In the genomic region with DNA sequence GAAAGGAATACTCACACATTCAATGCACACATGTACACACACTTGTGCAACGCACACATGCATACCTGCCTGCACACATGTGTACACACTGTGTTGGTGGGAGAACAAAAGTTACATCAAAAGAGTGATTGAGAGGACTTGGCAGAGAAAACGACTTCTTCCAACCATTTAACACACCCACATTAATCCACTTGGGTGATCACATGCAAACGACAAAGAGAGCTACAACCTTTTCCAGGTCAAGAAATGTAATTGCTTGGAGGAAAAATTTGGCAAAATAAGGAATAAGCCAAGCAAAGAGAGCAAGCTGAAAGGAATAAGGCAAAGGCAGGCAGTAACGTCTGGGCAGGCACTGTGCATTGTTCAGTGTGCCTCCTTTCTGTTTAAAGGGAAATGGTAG, we compare ENCODE assay signal across 28 mouse cellular contexts.
A peak's percentile ranks its signal among the peaks of the same experiment; 100 is the strongest.
DNase-seq lines count a peak whose midpoint lies in the region; ATAC-seq lines count a peak whose summit lies in the region.
"Had no signal": no experiment of that assay in that cellular context is flagged by ENCODE, and none has a peak within 500 bp of the region (broad histone marks: within the 10 kb centered on the region; RNA-seq: fewer than 3 reads in every experiment).

No protein-coding gene starts in this region.

- WGBS in forebrain, embryonic 11.5 days = 10% methylated on average over 4 of the region's 4 CpGs
- 7% methylated on average over 4 of the region's 4 CpGs for WGBS in forebrain, embryonic 15.5 days
- 8% methylated on average over 4 of the region's 4 CpGs for WGBS in forebrain, embryonic 12.5 days
- 6% methylated on average over 4 of the region's 4 CpGs for whole genome bisulfite sequencing in forebrain, embryonic 14.5 days

- H3K27me3 ChIP-seq in forebrain, embryonic 11.5 days (ENCODE audit: control insufficient read depth, insufficient read depth, low read length) = peaks cover 11% of the 10 kb centered on the region
- peaks cover 9% of the 10 kb centered on the region; the same call in 1 of the 2 replicates for H3K27me3 ChIP-seq in forebrain, embryonic 15.5 days
- peaks cover 36% of the 10 kb centered on the region for H3K27me3 ChIP-seq in forebrain, embryonic 12.5 days
- no peaks in the 10 kb centered on the region; the same call in 1 of the 2 replicates for H3K27me3 ChIP-seq in forebrain, embryonic 14.5 days (replicated peaks; ENCODE audit: control insufficient read depth, insufficient read depth, low read length)
- H3K27me3 ChIP-seq: embryonic facial prominence, embryonic 15.5 days; heart, embryonic 12.5 days; heart, embryonic 15.5 days; hindbrain, embryonic 13.5 days; intestine, embryonic 15.5 days had no signal

- H3K4me3 ChIP-seq in forebrain, embryonic 11.5 days (ENCODE audit: low read depth, low read length) = no peak overlapping the region
- H3K4me3 ChIP-seq in forebrain, embryonic 15.5 days = no peak overlapping the region
- H3K4me3 ChIP-seq in forebrain, embryonic 12.5 days (replicated peaks) = no peak overlapping the region
- H3K4me3 ChIP-seq in forebrain, embryonic 14.5 days (ENCODE audit: low read depth, low read length) = no peak overlapping the region
- H3K4me3 ChIP-seq: embryonic facial prominence, embryonic 15.5 days; gastrocnemius, adult 2 months; heart, embryonic 12.5 days; heart, embryonic 15.5 days; hindbrain, embryonic 10.5 days; hindbrain, embryonic 13.5 days; intestine, embryonic 15.5 days had no signal

- no peak overlapping the region for H3K27ac ChIP-seq in forebrain, embryonic 11.5 days (ENCODE audit: low read depth, low read length)
- H3K27ac ChIP-seq in forebrain, embryonic 15.5 days (replicated peaks) = no peak overlapping the region
- no peak overlapping the region for H3K27ac ChIP-seq in forebrain, embryonic 12.5 days
- no peak overlapping the region for H3K27ac ChIP-seq in forebrain, embryonic 14.5 days (ENCODE audit: low read depth, low read length)
- H3K27ac ChIP-seq: embryonic facial prominence, embryonic 15.5 days; gastrocnemius, adult 2 months; heart, embryonic 15.5 days; hindbrain, embryonic 10.5 days; hindbrain, embryonic 13.5 days; intestine, embryonic 15.5 days had no signal

- H3K36me3 ChIP-seq in forebrain, embryonic 11.5 days (ENCODE audit: control insufficient read depth, insufficient read depth, low read length) = no peaks in the 10 kb centered on the region
- no peaks in the 10 kb centered on the region for H3K36me3 ChIP-seq in forebrain, embryonic 15.5 days
- no peaks in the 10 kb centered on the region for H3K36me3 ChIP-seq in forebrain, embryonic 12.5 days (replicated peaks)
- H3K36me3 ChIP-seq in forebrain, embryonic 14.5 days (ENCODE audit: control insufficient read depth, insufficient read depth, low read length) = no peaks in the 10 kb centered on the region
- H3K36me3 ChIP-seq: embryonic facial prominence, embryonic 15.5 days; heart, embryonic 12.5 days; heart, embryonic 15.5 days; hindbrain, embryonic 10.5 days; hindbrain, embryonic 13.5 days; intestine, embryonic 15.5 days had no signal

- no peaks in the 10 kb centered on the region for H3K9me3 ChIP-seq in forebrain, embryonic 11.5 days (ENCODE audit: control insufficient read depth, low read length)
- H3K9me3 ChIP-seq in forebrain, embryonic 15.5 days = no peaks in the 10 kb centered on the region
- no peaks in the 10 kb centered on the region for H3K9me3 ChIP-seq in forebrain, embryonic 12.5 days
- H3K9me3 ChIP-seq in forebrain, embryonic 14.5 days (replicated peaks; ENCODE audit: control insufficient read depth, low read length) = no peaks in the 10 kb centered on the region
- H3K9me3 ChIP-seq: embryonic facial prominence, embryonic 15.5 days; heart, embryonic 12.5 days; heart, embryonic 15.5 days; hindbrain, embryonic 10.5 days; hindbrain, embryonic 13.5 days; intestine, embryonic 15.5 days had no signal

- ATAC-seq in forebrain, embryonic 11.5 days (replicated peaks; ENCODE audit: low FRiP score) = 0 out of 2 replicates have a peak, but pooled peaks have one; percentile 8
- no peak; the same call in 1 of the 2 replicates for ATAC-seq in forebrain, embryonic 15.5 days (replicated peaks)
- peak; percentile 37; the same call in 1 of the 2 replicates for ATAC-seq in forebrain, embryonic 12.5 days (ENCODE audit: low FRiP score)
- peak; percentile 46 for ATAC-seq in forebrain, embryonic 14.5 days
- ATAC-seq: CD4-positive, CD25-positive, alpha-beta regulatory T cell, adult 4 months; hindbrain, embryonic 16.5 days; intestine, embryonic 15.5 days had no signal

- no peak overlapping the region for H3K4me2 ChIP-seq in forebrain, embryonic 11.5 days (ENCODE audit: low read depth, low read length, severe bottlenecking)
- H3K4me2 ChIP-seq in forebrain, embryonic 15.5 days (replicated peaks) = no peak overlapping the region
- no peak overlapping the region for H3K4me2 ChIP-seq in forebrain, embryonic 12.5 days
- H3K4me2 ChIP-seq in forebrain, embryonic 14.5 days (ENCODE audit: low read length) = no peak overlapping the region
- H3K4me2 ChIP-seq: embryonic facial prominence, embryonic 15.5 days; heart, embryonic 12.5 days; heart, embryonic 15.5 days; hindbrain, embryonic 13.5 days; intestine, embryonic 15.5 days had no signal

- H3K9ac ChIP-seq in forebrain, embryonic 11.5 days (ENCODE audit: low read length) = no peak overlapping the region
- H3K9ac ChIP-seq in forebrain, embryonic 15.5 days (replicated peaks) = no peak overlapping the region
- no peak overlapping the region for H3K9ac ChIP-seq in forebrain, embryonic 12.5 days
- no peak overlapping the region for H3K9ac ChIP-seq in forebrain, embryonic 14.5 days (ENCODE audit: low read length)
- H3K9ac ChIP-seq: embryonic facial prominence, embryonic 15.5 days; heart, embryonic 12.5 days; heart, embryonic 15.5 days; hindbrain, embryonic 13.5 days; intestine, embryonic 15.5 days had no signal

- peaks cover 16% of the 10 kb centered on the region for H3K4me1 ChIP-seq in forebrain, embryonic 11.5 days (replicated peaks; ENCODE audit: control insufficient read depth, insufficient read depth, low read length)
- peaks cover 19% of the 10 kb centered on the region for H3K4me1 ChIP-seq in forebrain, embryonic 15.5 days
- peaks cover 37% of the 10 kb centered on the region for H3K4me1 ChIP-seq in forebrain, embryonic 12.5 days
- H3K4me1 ChIP-seq in forebrain, embryonic 14.5 days (ENCODE audit: control insufficient read depth, insufficient read depth, low read length) = peaks cover 11% of the 10 kb centered on the region
- H3K4me1 ChIP-seq: embryonic facial prominence, embryonic 15.5 days; heart, embryonic 12.5 days; heart, embryonic 15.5 days; intestine, embryonic 15.5 days had no signal

- no peak for DNase-seq in forebrain, embryonic 11.5 days (ENCODE audit: low spot score)
- DNase-seq in forebrain, embryonic 14.5 days (ENCODE audit: low spot score) = peak; percentile 63
- peak; percentile 32 for DNase-seq in retina, postnatal 1 day
- no peak for DNase-seq in spleen, postnatal 10 days (ENCODE audit: low spot score in 2 of 2)
- no peak for DNase-seq in frontal cortex, adult 2 months (ENCODE audit: extremely low spot score in 1 of 2, low spot score in 1 of 2)
- DNase-seq: adrenal gland, adult 2 months; adrenal gland, postnatal 14 days; cerebellum, adult 11-12 months; cerebellum, adult 8-10 months; cerebellum, postnatal 10 days; cerebellum, postnatal 36 days; embryo, embryonic 11 days; gastrocnemius, adult 2 months; gastrocnemius, postnatal 14 days; heart, adult 18-20 months; heart, postnatal 10 days; heart, postnatal 36 days; kidney, adult 11 months had no signal

Comparison
In these comparisons a context has a peak if more than half of its experiments do, and no peak if none do; other contexts are left out.
1. DNase-seq: peak in forebrain, embryonic 14.5 days (single experiment) and retina, postnatal 1 day (single experiment); none in forebrain, embryonic 11.5 days (single experiment), spleen, postnatal 10 days (0 of 2) and frontal cortex, adult 2 months (0 of 2).